Mouse (Mus musculus): ENCODE results near the gene Psrc1. TPM values are rescaled to one million over a fixed set of nuclear protein-coding genes. Genes with fewer than 3 reads are reported as not detected.

Gene Psrc1
- total and polyA plus RNA-seq, 3 experiments: 89.1 to 108 (median 106) TPM

DNA sequence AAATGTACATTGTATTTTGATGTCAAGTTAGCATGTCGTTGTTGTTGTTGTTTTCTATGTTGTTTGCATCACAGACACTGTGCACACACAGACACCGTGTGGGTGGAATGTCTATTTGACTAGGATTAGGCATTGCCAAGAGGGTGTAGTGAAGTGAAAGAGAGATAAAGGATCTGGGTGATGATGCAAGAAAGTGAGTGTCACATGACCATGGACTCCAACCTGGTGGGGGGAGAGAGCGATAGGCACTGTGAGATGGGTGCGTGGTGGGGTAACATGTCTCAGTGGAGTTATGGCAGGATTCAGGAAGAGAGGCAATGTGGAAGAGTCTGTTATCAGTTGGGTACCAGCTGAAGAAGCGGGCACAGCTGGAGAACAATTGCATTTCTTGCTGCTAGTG is 14.9 kb upstream of the Psrc1 start:
- no peak for DNase-seq (ENCODE audit: extremely low read depth)
- H3K27me3 ChIP-seq (replicated peaks): no peaks in the 10 kb centered on the region
- peaks cover 0 to 46% of the 10 kb centered on the region in 2 experiments for H3K36me3 ChIP-seq (replicated peaks in 1 of 2; ENCODE audit: control insufficient read depth in 1 of 2, insufficient read depth in 1 of 2, low read length in 1 of 2)
- in situ Hi-C loops (cut with MboI; ENCODE audit: low pct_ligation_motif_present, low pct_unique_long_range_greater_than_20kb, low sequenced_read_pairs) (no loop called here), dilution Hi-C loops (cut with MboI; ENCODE audit: extremely low pct_ligation_motif_present, extremely low pct_unique_long_range_greater_than_20kb, low sequenced_read_pairs) (no loop called here)
- no peak overlapping the region for H3K27ac ChIP-seq (ENCODE audit: insufficient read depth, low read depth)
- H3K4me1 ChIP-seq (ENCODE audit: control insufficient read depth in 1 of 2, insufficient read depth in 2 of 2): peaks cover 0 to 14% of the 10 kb centered on the region in 2 experiments; a peak in 1 of 4 replicates
- no peaks in the 10 kb centered on the region for H3K9me3 ChIP-seq (replicated peaks; ENCODE audit: low read length)
- TF ChIP-seq MAZ (IDR thresholded peaks at IDR 0.05; ENCODE audit: low read depth, low read length) (no peak), ETS1 (conservative IDR thresholded peaks at IDR 0.05; ENCODE audit: low read depth, low read length) (no peak), GABPA (IDR thresholded peaks at IDR 0.05; ENCODE audit: insufficient replicate concordance, low read depth, low read length) (no peak), CHD1 (IDR thresholded peaks at IDR 0.05; ENCODE audit: low read depth, low read length) (no peak)
- no peak overlapping the region for H3K9ac ChIP-seq (ENCODE audit: insufficient read depth, low read depth)
- H3K79me2 ChIP-seq (replicated peaks; ENCODE audit: control insufficient read depth, extremely low read depth, insufficient read depth, poor library complexity, severe bottlenecking): no peaks in the 10 kb centered on the region
- no peak overlapping the region for H3K4me3 ChIP-seq (replicated peaks in 1 of 3; ENCODE audit: low read depth in 2 of 3, low read length in 2 of 3, poor library complexity in 1 of 3)
- no peak overlapping the region for H3K4me2 ChIP-seq (ENCODE audit: insufficient read depth, low read depth, poor library complexity, severe bottlenecking)

DNA sequence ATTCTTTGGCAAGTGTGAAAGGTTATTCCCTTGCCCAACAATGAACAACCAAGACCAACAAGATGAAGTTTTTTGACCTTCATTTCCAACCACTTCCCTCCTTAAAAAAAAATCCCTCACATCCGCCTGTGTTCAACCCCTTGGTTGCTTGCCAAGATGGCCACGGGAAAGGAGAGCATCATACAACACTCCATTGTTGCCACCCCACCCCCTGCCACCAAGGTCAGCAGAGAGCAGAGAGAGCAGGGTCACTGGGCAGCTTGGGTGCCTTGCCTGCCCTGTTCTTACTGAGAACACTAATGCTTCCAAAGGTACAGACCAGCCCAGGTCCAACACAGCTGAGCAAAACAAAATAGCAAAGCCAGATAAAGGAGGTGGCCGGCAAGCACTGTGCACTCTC is 11.4 kb upstream of the Psrc1 start:
- Histone ChIP-seq H3K36me3 (replicated peaks in 1 of 2; ENCODE audit: control insufficient read depth in 1 of 2, insufficient read depth in 1 of 2, low read length in 1 of 2) (peaks cover 0 to 56% of the 10 kb centered on the region in 2 experiments), H3K79me2 (replicated peaks; ENCODE audit: control insufficient read depth, extremely low read depth, insufficient read depth, poor library complexity, severe bottlenecking) (no peaks in the 10 kb centered on the region), H3K4me3 (replicated peaks in 1 of 3; ENCODE audit: low read depth in 2 of 3, low read length in 2 of 3, poor library complexity in 1 of 3) (no peak overlapping the region), H3K9ac (ENCODE audit: insufficient read depth, low read depth) (no peak overlapping the region), H3K9me3 (replicated peaks; ENCODE audit: low read length) (no peaks in the 10 kb centered on the region), H3K27ac (ENCODE audit: insufficient read depth, low read depth) (no peak overlapping the region), H3K27me3 (replicated peaks) (no peaks in the 10 kb centered on the region), H3K4me2 (ENCODE audit: insufficient read depth, low read depth, poor library complexity, severe bottlenecking) (no peak overlapping the region), H3K4me1 (ENCODE audit: control insufficient read depth in 1 of 2, insufficient read depth in 2 of 2) (peaks cover 0 to 12% of the 10 kb centered on the region in 2 experiments; a peak in 1 of 4 replicates)
- in situ Hi-C loops (cut with MboI; ENCODE audit: low pct_ligation_motif_present, low pct_unique_long_range_greater_than_20kb, low sequenced_read_pairs): no loop called here
- DNase-seq (ENCODE audit: extremely low read depth): no peak
- dilution Hi-C loops (cut with MboI; ENCODE audit: extremely low pct_ligation_motif_present, extremely low pct_unique_long_range_greater_than_20kb, low sequenced_read_pairs): no loop called here
- TF ChIP-seq ZNF384 (IDR thresholded peaks at IDR 0.05; ENCODE audit: low read depth, low read length) (no peak), USF2 (conservative IDR thresholded peaks at IDR 0.05; ENCODE audit: low read depth, low read length) (no peak), MAFK (IDR thresholded peaks at IDR 0.05; ENCODE audit: insufficient replicate concordance, low read length) (no peak), ZKSCAN1 (IDR thresholded peaks at IDR 0.05; ENCODE audit: borderline replicate concordance, low read depth, low read length) (no peak), GABPA (IDR thresholded peaks at IDR 0.05; ENCODE audit: insufficient replicate concordance, low read depth, low read length) (no peak), JUN (IDR thresholded peaks at IDR 0.05; ENCODE audit: insufficient read depth, low read depth, low read length) (no peak)

DNA sequence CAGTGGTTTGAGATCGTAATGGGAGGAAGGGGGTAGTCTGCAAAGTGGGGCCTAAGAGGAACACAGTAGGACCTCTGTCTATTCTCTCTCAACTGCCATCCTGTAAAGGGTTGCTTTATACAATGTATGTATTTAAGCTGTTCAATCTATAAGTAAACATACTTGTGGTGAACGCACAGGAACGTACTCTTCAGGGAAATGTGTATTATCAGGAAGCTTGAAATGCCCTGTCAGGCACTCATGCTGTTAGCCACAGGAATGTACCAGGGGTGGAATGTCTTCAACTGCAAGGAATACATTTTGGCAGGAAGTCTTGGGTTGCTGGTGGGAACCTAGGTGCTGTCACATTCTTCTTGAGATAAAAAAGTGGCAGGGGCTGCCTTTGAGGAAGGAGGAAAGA is 10.9 kb upstream of the Psrc1 start:
- dilution Hi-C loops (cut with MboI; ENCODE audit: extremely low pct_ligation_motif_present, extremely low pct_unique_long_range_greater_than_20kb, low sequenced_read_pairs) (no loop called here), in situ Hi-C loops (cut with MboI; ENCODE audit: low pct_ligation_motif_present, low pct_unique_long_range_greater_than_20kb, low sequenced_read_pairs) (no loop called here)

More for the DNA sequence above, 10.9 kb upstream of the Psrc1 start:
- peaks cover 0 to 12% of the 10 kb centered on the region in 2 experiments; a peak in 1 of 4 replicates for H3K4me1 ChIP-seq (ENCODE audit: control insufficient read depth in 1 of 2, insufficient read depth in 2 of 2)
- no peaks in the 10 kb centered on the region for H3K9me3 ChIP-seq (replicated peaks; ENCODE audit: low read length)
- TF ChIP-seq TBP (conservative IDR thresholded peaks at IDR 0.05; ENCODE audit: low read depth, low read length): no peak
- TF ChIP-seq USF1 (IDR thresholded peaks at IDR 0.05; ENCODE audit: low read depth, low read length): no peak
- no peak for TF ChIP-seq ZNF384 (IDR thresholded peaks at IDR 0.05; ENCODE audit: low read depth, low read length)
- no peak for TF ChIP-seq IRF4 (IDR thresholded peaks at IDR 0.05; ENCODE audit: low read depth, low read length)
- no peak for TF ChIP-seq USF2 (conservative IDR thresholded peaks at IDR 0.05; ENCODE audit: low read depth, low read length)
- TF ChIP-seq E2F4 (IDR thresholded peaks at IDR 0.05; ENCODE audit: insufficient replicate concordance, low read depth, low read length): no peak
- no peak for TF ChIP-seq KAT2A (IDR thresholded peaks at IDR 0.05; ENCODE audit: insufficient replicate concordance, low read length)
- no peak for TF ChIP-seq GABPA (IDR thresholded peaks at IDR 0.05; ENCODE audit: insufficient replicate concordance, low read depth, low read length)
- no peak for TF ChIP-seq EP300 (IDR thresholded peaks at IDR 0.05; ENCODE audit: low read length)
- no peak for TF ChIP-seq SMC3 (IDR thresholded peaks at IDR 0.05; ENCODE audit: low read depth, low read length)
- no peak for TF ChIP-seq JUND (conservative IDR thresholded peaks at IDR 0.05; ENCODE audit: low read depth, low read length)
- no peak for TF ChIP-seq RCOR1 (conservative IDR thresholded peaks at IDR 0.05; ENCODE audit: low read depth, low read length)
- no peak for TF ChIP-seq ELF1 (IDR thresholded peaks at IDR 0.05; ENCODE audit: low read depth, low read length)
- TF ChIP-seq CHD2 (IDR thresholded peaks at IDR 0.05; ENCODE audit: low read length): no peak
- no peak for TF ChIP-seq HCFC1 (IDR thresholded peaks at IDR 0.05; ENCODE audit: low read depth, low read length)
- no peak for TF ChIP-seq ETS1 (conservative IDR thresholded peaks at IDR 0.05; ENCODE audit: low read depth, low read length)
- no peak overlapping the region for H3K27ac ChIP-seq (ENCODE audit: insufficient read depth, low read depth)
- no peak overlapping the region for H3K4me3 ChIP-seq (replicated peaks in 1 of 3; ENCODE audit: low read depth in 2 of 3, low read length in 2 of 3, poor library complexity in 1 of 3)
- DNase-seq (ENCODE audit: extremely low read depth): no peak
- H3K4me2 ChIP-seq (ENCODE audit: insufficient read depth, low read depth, poor library complexity, severe bottlenecking): no peak overlapping the region
- no peaks in the 10 kb centered on the region for H3K27me3 ChIP-seq (replicated peaks)
- H3K79me2 ChIP-seq (replicated peaks; ENCODE audit: control insufficient read depth, extremely low read depth, insufficient read depth, poor library complexity, severe bottlenecking): no peaks in the 10 kb centered on the region
- H3K36me3 ChIP-seq (replicated peaks in 1 of 2; ENCODE audit: control insufficient read depth in 1 of 2, insufficient read depth in 1 of 2, low read length in 1 of 2): peaks cover 0 to 56% of the 10 kb centered on the region in 2 experiments
- no peak overlapping the region for H3K9ac ChIP-seq (ENCODE audit: insufficient read depth, low read depth)
